Mouse (Mus musculus): ENCODE data around the gene Ror2. TPM values are rescaled to one million over a fixed set of nuclear protein-coding genes. Genes with fewer than 3 reads are reported as not detected.

Gene Ror2
- polyA plus RNA-seq, 1 experiment from 2014 or later = 27.4 TPM

GRCm38 (mm10) chr13:53158405-53159005, 127.4 kb downstream of the Ror2 start:
- H3K27me3 ChIP-seq = no peaks in the 10 kb centered on the region
- H3K9me3 ChIP-seq = no peaks in the 10 kb centered on the region
- no peak overlapping the region for H3K4me3 ChIP-seq
- no peak for ATAC-seq (ENCODE audit: insufficient number of reproducible peaks, insufficient read depth, low FRiP score, low TSS enrichment, low read depth)
- no peak overlapping the region for H3K9ac ChIP-seq
- H3K36me3 ChIP-seq = no peaks in the 10 kb centered on the region
- WGBS = 72% methylated on average over 9 of the region's 9 CpGs
- no peak overlapping the region for H3K27ac ChIP-seq
- no peak overlapping the region for H3K4me2 ChIP-seq
- H3K4me1 ChIP-seq = peaks cover 80% of the 10 kb centered on the region

- H3K4me1 ChIP-seq = peaks cover 82% of the 10 kb centered on the region
- H3K4me3 ChIP-seq = no peak overlapping the region
- WGBS = 85% methylated on average over 15 of the region's 15 CpGs
- H3K4me2 ChIP-seq = no peak overlapping the region
- H3K27me3 ChIP-seq = no peaks in the 10 kb centered on the region
- H3K27ac ChIP-seq = no peak overlapping the region
- no peaks in the 10 kb centered on the region for H3K9me3 ChIP-seq
- no peak for ATAC-seq (ENCODE audit: insufficient number of reproducible peaks, insufficient read depth, low FRiP score, low TSS enrichment, low read depth)
- H3K36me3 ChIP-seq = no peaks in the 10 kb centered on the region
- no peak overlapping the region for H3K9ac ChIP-seq
These were observed 129.0 kb downstream of the Ror2 start for GRCm38 (mm10) chr13:53156911-53157310.

GRCm38 (mm10) chr13:53156282-53156681, 129.6 kb downstream of the Ror2 start:
- no peak overlapping the region for H3K4me2 ChIP-seq
- no peak overlapping the region for H3K9ac ChIP-seq
- H3K27ac ChIP-seq = no peak overlapping the region
- peaks cover 81% of the 10 kb centered on the region for H3K4me1 ChIP-seq
- no peak for ATAC-seq (ENCODE audit: insufficient number of reproducible peaks, insufficient read depth, low FRiP score, low TSS enrichment, low read depth)
- H3K27me3 ChIP-seq = no peaks in the 10 kb centered on the region
- 75% methylated on average over 6 of the region's 6 CpGs for WGBS
- no peaks in the 10 kb centered on the region for H3K9me3 ChIP-seq
- no peak overlapping the region for H3K4me3 ChIP-seq
- no peaks in the 10 kb centered on the region for H3K36me3 ChIP-seq

- no peak overlapping the region for H3K4me2 ChIP-seq
- H3K9ac ChIP-seq = no peak overlapping the region
- H3K27me3 ChIP-seq = no peaks in the 10 kb centered on the region
- no peak for ATAC-seq (ENCODE audit: insufficient number of reproducible peaks, insufficient read depth, low FRiP score, low TSS enrichment, low read depth)
- no peaks in the 10 kb centered on the region for H3K9me3 ChIP-seq
- 74% methylated on average over 3 of the region's 3 CpGs for WGBS
- peaks cover 19% of the 10 kb centered on the region for H3K4me1 ChIP-seq
- no peak overlapping the region for H3K27ac ChIP-seq
- H3K4me3 ChIP-seq = no peak overlapping the region
- H3K36me3 ChIP-seq = peaks cover 8% of the 10 kb centered on the region; the same call in 1 of the 2 replicates
These were observed 140.4 kb downstream of the Ror2 start for GRCm38 (mm10) chr13:53145511-53145910.

GRCm38 (mm10) chr13:53143076-53143475, 142.8 kb downstream of the Ror2 start:
- no peak overlapping the region for H3K9ac ChIP-seq
- peaks cover 10% of the 10 kb centered on the region; the same call in 1 of the 2 replicates for H3K9me3 ChIP-seq
- no peak overlapping the region for H3K27ac ChIP-seq
- H3K4me3 ChIP-seq = no peak overlapping the region
- no peak for ATAC-seq (ENCODE audit: insufficient number of reproducible peaks, insufficient read depth, low FRiP score, low TSS enrichment, low read depth)
- H3K4me2 ChIP-seq = no peak overlapping the region
- H3K27me3 ChIP-seq = no peaks in the 10 kb centered on the region
- WGBS = 31% methylated on average over 5 of the region's 5 CpGs
- H3K4me1 ChIP-seq = peaks cover 13% of the 10 kb centered on the region
- peaks cover 18% of the 10 kb centered on the region for H3K36me3 ChIP-seq

GRCm38 (mm10) chr13:53142268-53142667, 143.7 kb downstream of the Ror2 start:
- Histone ChIP-seq H3K9me3 (peaks cover 11% of the 10 kb centered on the region; the same call in 1 of the 2 replicates), H3K27ac (no peak overlapping the region), H3K4me3 (no peak overlapping the region), H3K9ac (no peak overlapping the region), H3K27me3 (no peaks in the 10 kb centered on the region), H3K4me2 (no peak overlapping the region), H3K36me3 (peaks cover 18% of the 10 kb centered on the region), H3K4me1 (peaks cover 9% of the 10 kb centered on the region)
- WGBS = 82% methylated on average over 10 of the region's 10 CpGs
- no peak for ATAC-seq (ENCODE audit: insufficient number of reproducible peaks, insufficient read depth, low FRiP score, low TSS enrichment, low read depth)

- H3K9me3 ChIP-seq = peaks cover 11% of the 10 kb centered on the region; the same call in 1 of the 2 replicates
- no peak overlapping the region for H3K4me2 ChIP-seq
- 77% methylated on average over 2 of the region's 2 CpGs for WGBS
- peaks cover 15% of the 10 kb centered on the region for H3K36me3 ChIP-seq
- ATAC-seq (ENCODE audit: insufficient number of reproducible peaks, insufficient read depth, low FRiP score, low TSS enrichment, low read depth) = no peak
- H3K4me1 ChIP-seq = peaks cover 9% of the 10 kb centered on the region
- no peak overlapping the region for H3K9ac ChIP-seq
- H3K4me3 ChIP-seq = no peak overlapping the region
- no peak overlapping the region for H3K27ac ChIP-seq
- no peaks in the 10 kb centered on the region for H3K27me3 ChIP-seq
These were observed 145.6 kb downstream of the Ror2 start for GRCm38 (mm10) chr13:53140298-53140697.

- H3K9ac ChIP-seq = no peak overlapping the region
- no peaks in the 10 kb centered on the region for H3K27me3 ChIP-seq
- no peak for ATAC-seq (ENCODE audit: insufficient number of reproducible peaks, insufficient read depth, low FRiP score, low TSS enrichment, low read depth)
- no peak overlapping the region for H3K4me2 ChIP-seq
- peak overlapping the region; percentile 44; the same call in 1 of the 2 replicates for H3K27ac ChIP-seq
- peaks cover 21% of the 10 kb centered on the region for H3K4me1 ChIP-seq
- H3K4me3 ChIP-seq = no peak overlapping the region
- H3K9me3 ChIP-seq = no peaks in the 10 kb centered on the region
- 60% methylated on average over 13 of the region's 13 CpGs for WGBS
- H3K36me3 ChIP-seq = peaks cover 22% of the 10 kb centered on the region; the same call in 1 of the 2 replicates
These were observed 155.4 kb downstream of the Ror2 start for GRCm38 (mm10) chr13:53130567-53130966.

- peaks cover 22% of the 10 kb centered on the region; the same call in 1 of the 2 replicates for H3K36me3 ChIP-seq
- no peak for ATAC-seq (ENCODE audit: insufficient number of reproducible peaks, insufficient read depth, low FRiP score, low TSS enrichment, low read depth)
- 0 out of 2 replicates have a peak overlapping the region, but pooled peaks have one; percentile 44 for H3K27ac ChIP-seq
- H3K4me2 ChIP-seq = no peak overlapping the region
- H3K9ac ChIP-seq = no peak overlapping the region
- whole genome bisulfite sequencing = 65% methylated on average over 5 of the region's 5 CpGs
- H3K4me1 ChIP-seq = peaks cover 21% of the 10 kb centered on the region
- no peak overlapping the region for H3K4me3 ChIP-seq
- H3K9me3 ChIP-seq = no peaks in the 10 kb centered on the region
- no peaks in the 10 kb centered on the region for H3K27me3 ChIP-seq
These were observed 155.9 kb downstream of the Ror2 start for GRCm38 (mm10) chr13:53130032-53130431.

- Histone ChIP-seq H3K27me3 (no peaks in the 10 kb centered on the region), H3K4me2 (no peak overlapping the region), H3K27ac (no peak overlapping the region), H3K4me3 (no peak overlapping the region), H3K9ac (no peak overlapping the region), H3K4me1 (peaks cover 23% of the 10 kb centered on the region), H3K9me3 (no peaks in the 10 kb centered on the region), H3K36me3 (peaks cover 22% of the 10 kb centered on the region)
- WGBS = 80% methylated on average over 5 of the region's 5 CpGs
- ATAC-seq (ENCODE audit: insufficient number of reproducible peaks, insufficient read depth, low FRiP score, low TSS enrichment, low read depth) = no peak
These were observed 160.3 kb downstream of the Ror2 start for GRCm38 (mm10) chr13:53125627-53126026.

GRCm38 (mm10) chr13:53122085-53122484, 163.8 kb downstream of the Ror2 start:
- no peak overlapping the region for H3K9ac ChIP-seq
- H3K4me3 ChIP-seq = no peak overlapping the region
- no peaks in the 10 kb centered on the region for H3K27me3 ChIP-seq
- H3K9me3 ChIP-seq = no peaks in the 10 kb centered on the region
- no peak for ATAC-seq (ENCODE audit: insufficient number of reproducible peaks, insufficient read depth, low FRiP score, low TSS enrichment, low read depth)
- 77% methylated on average over 8 of the region's 8 CpGs for WGBS
- H3K4me1 ChIP-seq = peaks cover 24% of the 10 kb centered on the region
- H3K27ac ChIP-seq = no peak overlapping the region
- H3K4me2 ChIP-seq = no peak overlapping the region
- H3K36me3 ChIP-seq = peaks cover 37% of the 10 kb centered on the region

- Histone ChIP-seq H3K27ac (no peak overlapping the region), H3K4me3 (no peak overlapping the region), H3K4me2 (no peak overlapping the region), H3K9ac (no peak overlapping the region), H3K27me3 (no peaks in the 10 kb centered on the region), H3K4me1 (peaks cover 24% of the 10 kb centered on the region), H3K36me3 (peaks cover 49% of the 10 kb centered on the region), H3K9me3 (no peaks in the 10 kb centered on the region)
- 36% methylated on average over 11 of the region's 11 CpGs for WGBS
- no peak for ATAC-seq (ENCODE audit: insufficient number of reproducible peaks, insufficient read depth, low FRiP score, low TSS enrichment, low read depth)
These were observed 165.0 kb downstream of the Ror2 start for GRCm38 (mm10) chr13:53120906-53121305.
